Mouse (Mus musculus): Measurements from ENCODE around the gene Slc25a39. TPM values are rescaled to one million over a fixed set of nuclear protein-coding genes. Genes with fewer than 3 reads are reported as not detected.

Slc25a39 gene
- polyA plus RNA-seq, 1 experiment from 2014 or later = 216 TPM

- peak overlapping the region; percentile 92 for H3K27ac ChIP-seq (ENCODE audit: low read length)
- H3K9ac ChIP-seq (replicated peaks; ENCODE audit: low read depth, low read length) = peak overlapping the region; percentile 96
- peak overlapping the region; percentile 96 for H3K4me3 ChIP-seq (ENCODE audit: low read depth, low read length)
- H3K4me2 ChIP-seq (replicated peaks; ENCODE audit: low read depth, low read length) = peak overlapping the region; percentile 92
- H3K4me1 ChIP-seq (ENCODE audit: control insufficient read depth, insufficient read depth, low read length) = peaks cover 42% of the 10 kb centered on the region
- ATAC-seq (ENCODE audit: insufficient number of reproducible peaks, insufficient read depth, low FRiP score, low read depth) = peak; percentile 25
- H3K9me3 ChIP-seq (ENCODE audit: control insufficient read depth, low read depth, low read length) = no peaks in the 10 kb centered on the region
- no peaks in the 10 kb centered on the region for H3K27me3 ChIP-seq (ENCODE audit: control insufficient read depth, insufficient read depth, low read length)
- peaks cover 18% of the 10 kb centered on the region for H3K36me3 ChIP-seq (ENCODE audit: control insufficient read depth, insufficient read depth, low read length)
- WGBS = 9% methylated on average over 7 of the region's 7 CpGs
Measured at GRCm38 (mm10) chr11:102445891-102446361, 38.2 kb upstream of the Slc25a39 start.

DNA sequence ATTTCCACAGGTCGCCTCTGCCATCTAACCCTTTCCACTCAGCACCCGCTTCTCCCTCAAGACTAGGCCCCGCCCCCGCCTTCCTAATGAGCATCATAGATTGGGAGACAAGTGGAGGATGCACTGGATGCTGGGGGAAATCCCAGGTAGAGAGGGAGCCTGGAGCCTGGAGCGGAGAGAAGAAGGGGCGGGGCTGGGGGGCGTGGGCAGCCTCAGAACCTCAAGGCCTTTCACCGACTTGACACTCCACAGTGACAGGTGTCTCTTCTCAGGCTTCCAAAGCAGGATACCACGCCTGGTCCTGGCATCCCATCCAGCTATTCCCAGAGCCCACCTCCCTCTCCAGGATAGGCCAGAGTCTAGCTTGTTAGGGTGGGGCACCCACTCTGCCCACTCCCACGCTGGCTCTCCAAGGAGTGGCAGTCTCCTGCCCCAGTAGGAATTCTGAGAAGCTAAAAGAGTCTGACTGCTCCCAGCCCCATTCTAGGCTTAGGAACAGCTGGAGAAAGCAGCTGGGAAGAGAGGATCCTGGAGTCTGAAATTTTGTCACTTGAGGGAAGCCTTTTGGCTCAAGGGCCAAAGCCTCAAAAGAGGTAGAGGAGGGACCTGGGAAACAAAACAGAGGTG is 37.6 kb upstream of the Slc25a39 start:
- H3K9ac ChIP-seq (replicated peaks; ENCODE audit: low read depth, low read length) = peak overlapping the region; percentile 96; the same call in 1 of the 2 replicates
- H3K4me1 ChIP-seq (ENCODE audit: control insufficient read depth, insufficient read depth, low read length) = peaks cover 42% of the 10 kb centered on the region
- H3K4me3 ChIP-seq (ENCODE audit: low read depth, low read length) = peak overlapping the region; percentile 96
- H3K36me3 ChIP-seq (ENCODE audit: control insufficient read depth, insufficient read depth, low read length) = peaks cover 21% of the 10 kb centered on the region
- peak; percentile 57 for ATAC-seq (ENCODE audit: insufficient number of reproducible peaks, insufficient read depth, low FRiP score, low read depth)
- no peaks in the 10 kb centered on the region for H3K9me3 ChIP-seq (ENCODE audit: control insufficient read depth, low read depth, low read length)
- H3K4me2 ChIP-seq (replicated peaks; ENCODE audit: low read depth, low read length) = peak overlapping the region; percentile 92
- peak overlapping the region; percentile 92 for H3K27ac ChIP-seq (ENCODE audit: low read length)
- no peaks in the 10 kb centered on the region for H3K27me3 ChIP-seq (ENCODE audit: control insufficient read depth, insufficient read depth, low read length)
- 6% methylated on average over 10 of the region's 10 CpGs for WGBS

- H3K27ac ChIP-seq (ENCODE audit: low read length) = peak overlapping the region; percentile 92; the same call in 1 of the 2 replicates
- H3K4me3 ChIP-seq (ENCODE audit: low read depth, low read length) = no peak overlapping the region
- H3K9me3 ChIP-seq (ENCODE audit: control insufficient read depth, low read depth, low read length) = no peaks in the 10 kb centered on the region
- no peaks in the 10 kb centered on the region for H3K27me3 ChIP-seq (ENCODE audit: control insufficient read depth, insufficient read depth, low read length)
- peak overlapping the region; percentile 92 for H3K4me2 ChIP-seq (replicated peaks; ENCODE audit: low read depth, low read length)
- H3K4me1 ChIP-seq (ENCODE audit: control insufficient read depth, insufficient read depth, low read length) = peaks cover 42% of the 10 kb centered on the region
- H3K9ac ChIP-seq (replicated peaks; ENCODE audit: low read depth, low read length) = no peak overlapping the region
- peaks cover 27% of the 10 kb centered on the region for H3K36me3 ChIP-seq (ENCODE audit: control insufficient read depth, insufficient read depth, low read length)
- 15% methylated on average over 6 of the region's 6 CpGs for WGBS
- no peak for ATAC-seq (ENCODE audit: insufficient number of reproducible peaks, insufficient read depth, low FRiP score, low read depth)
Measured at GRCm38 (mm10) chr11:102444781-102445180, 37.0 kb upstream of the Slc25a39 start.

DNA sequence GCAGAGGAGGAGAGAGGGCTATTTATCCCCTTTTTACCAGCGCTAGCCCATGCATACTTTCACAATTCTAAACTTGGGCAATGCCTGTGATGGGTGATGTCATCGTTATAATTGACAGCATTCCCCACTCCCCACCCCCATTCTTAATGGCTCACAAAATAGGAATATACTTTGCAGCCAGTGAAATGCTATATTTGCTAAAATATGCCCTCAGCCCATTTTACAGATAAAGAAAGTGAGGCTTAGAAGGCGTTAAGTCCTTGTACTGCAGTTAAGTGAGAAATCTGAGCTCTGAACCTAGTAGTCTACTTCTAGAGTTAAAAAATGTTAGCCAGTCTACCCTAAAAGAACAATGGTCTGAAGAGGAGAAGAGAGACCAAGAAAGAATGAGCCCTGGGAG is 36.6 kb upstream of the Slc25a39 start:
- no peak overlapping the region for H3K27ac ChIP-seq (ENCODE audit: low read length)
- no peaks in the 10 kb centered on the region for H3K9me3 ChIP-seq (ENCODE audit: control insufficient read depth, low read depth, low read length)
- H3K4me1 ChIP-seq (ENCODE audit: control insufficient read depth, insufficient read depth, low read length) = peaks cover 42% of the 10 kb centered on the region
- peaks cover 32% of the 10 kb centered on the region for H3K36me3 ChIP-seq (ENCODE audit: control insufficient read depth, insufficient read depth, low read length)
- no peaks in the 10 kb centered on the region for H3K27me3 ChIP-seq (ENCODE audit: control insufficient read depth, insufficient read depth, low read length)
- WGBS = 78% methylated on average over 3 of the region's 3 CpGs
- no peak overlapping the region for H3K9ac ChIP-seq (replicated peaks; ENCODE audit: low read depth, low read length)
- no peak overlapping the region for H3K4me3 ChIP-seq (ENCODE audit: low read depth, low read length)
- H3K4me2 ChIP-seq (replicated peaks; ENCODE audit: low read depth, low read length) = no peak overlapping the region
- no peak for ATAC-seq (ENCODE audit: insufficient number of reproducible peaks, insufficient read depth, low FRiP score, low read depth)

DNA sequence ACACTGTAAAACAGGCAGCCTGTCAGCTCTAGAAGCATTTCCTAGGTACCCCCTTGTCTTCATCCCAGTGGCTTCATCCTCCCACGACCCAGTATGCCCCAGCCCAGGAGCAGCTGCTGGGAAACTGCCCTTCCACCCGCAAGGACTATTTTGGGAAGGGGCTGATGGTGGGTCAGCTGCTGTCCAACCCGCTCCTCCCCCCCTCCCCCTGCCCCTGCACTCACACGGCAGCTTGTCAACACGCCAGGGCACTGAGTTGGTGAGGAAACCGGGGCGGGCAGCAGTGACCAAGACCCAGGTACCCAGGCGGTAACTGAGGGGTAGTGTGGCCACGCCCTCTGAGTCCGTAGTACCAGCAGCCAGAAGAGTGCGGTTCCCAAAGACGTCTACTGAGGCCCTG is 36.0 kb upstream of the Slc25a39 start:
- H3K9ac ChIP-seq (replicated peaks; ENCODE audit: low read depth, low read length) = no peak overlapping the region
- no peak overlapping the region for H3K4me3 ChIP-seq (ENCODE audit: low read depth, low read length)
- H3K36me3 ChIP-seq (ENCODE audit: control insufficient read depth, insufficient read depth, low read length) = peaks cover 37% of the 10 kb centered on the region
- H3K4me2 ChIP-seq (replicated peaks; ENCODE audit: low read depth, low read length) = no peak overlapping the region
- ATAC-seq (ENCODE audit: insufficient number of reproducible peaks, insufficient read depth, low FRiP score, low read depth) = no peak
- no peak overlapping the region for H3K27ac ChIP-seq (ENCODE audit: low read length)
- no peaks in the 10 kb centered on the region for H3K27me3 ChIP-seq (ENCODE audit: control insufficient read depth, insufficient read depth, low read length)
- WGBS = 71% methylated on average over 12 of the region's 12 CpGs
- no peaks in the 10 kb centered on the region for H3K9me3 ChIP-seq (ENCODE audit: control insufficient read depth, low read depth, low read length)
- peaks cover 38% of the 10 kb centered on the region for H3K4me1 ChIP-seq (ENCODE audit: control insufficient read depth, insufficient read depth, low read length)

DNA sequence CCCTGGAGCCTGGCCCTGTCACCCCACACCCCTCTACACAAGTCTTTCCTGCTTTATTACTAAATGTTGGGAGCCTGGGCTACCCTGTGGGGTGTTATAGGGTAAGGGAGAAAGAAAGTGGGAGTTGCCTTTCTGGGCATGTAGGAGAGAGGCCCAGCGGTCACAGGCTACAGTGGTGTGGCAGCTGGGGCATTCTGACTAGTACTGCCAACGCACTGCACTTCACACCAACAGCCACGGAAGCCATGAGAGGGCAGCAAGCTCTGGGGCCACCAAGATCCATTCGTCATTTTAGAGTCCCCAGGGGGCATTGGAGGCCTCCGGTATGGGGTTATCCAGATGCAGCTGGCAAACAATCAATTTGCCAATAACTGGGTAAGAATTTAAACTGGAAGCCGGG is 34.3 kb upstream of the Slc25a39 start:
- no peaks in the 10 kb centered on the region for H3K27me3 ChIP-seq (ENCODE audit: control insufficient read depth, insufficient read depth, low read length)
- peaks cover 39% of the 10 kb centered on the region for H3K4me1 ChIP-seq (ENCODE audit: control insufficient read depth, insufficient read depth, low read length)
- H3K36me3 ChIP-seq (ENCODE audit: control insufficient read depth, insufficient read depth, low read length) = peaks cover 37% of the 10 kb centered on the region
- no peak for ATAC-seq (ENCODE audit: insufficient number of reproducible peaks, insufficient read depth, low FRiP score, low read depth)
- no peak overlapping the region for H3K4me2 ChIP-seq (replicated peaks; ENCODE audit: low read depth, low read length)
- 83% methylated on average over 6 of the region's 6 CpGs for WGBS
- no peak overlapping the region; the same call in 1 of the 2 replicates for H3K9ac ChIP-seq (replicated peaks; ENCODE audit: low read depth, low read length)
- no peaks in the 10 kb centered on the region for H3K9me3 ChIP-seq (ENCODE audit: control insufficient read depth, low read depth, low read length)
- no peak overlapping the region for H3K4me3 ChIP-seq (ENCODE audit: low read depth, low read length)
- no peak overlapping the region for H3K27ac ChIP-seq (ENCODE audit: low read length)

GRCm38 (mm10) chr11:102441434-102441833 is 33.7 kb upstream of the Slc25a39 start:
- 74% methylated on average over 3 of the region's 3 CpGs for WGBS
- Histone ChIP-seq H3K27me3 (ENCODE audit: control insufficient read depth, insufficient read depth, low read length) (no peaks in the 10 kb centered on the region), H3K4me1 (ENCODE audit: control insufficient read depth, insufficient read depth, low read length) (peaks cover 40% of the 10 kb centered on the region), H3K4me3 (ENCODE audit: low read depth, low read length) (no peak overlapping the region), H3K27ac (ENCODE audit: low read length) (no peak overlapping the region), H3K9me3 (ENCODE audit: control insufficient read depth, low read depth, low read length) (no peaks in the 10 kb centered on the region), H3K9ac (replicated peaks; ENCODE audit: low read depth, low read length) (no peak overlapping the region), H3K36me3 (ENCODE audit: control insufficient read depth, insufficient read depth, low read length) (peaks cover 37% of the 10 kb centered on the region), H3K4me2 (replicated peaks; ENCODE audit: low read depth, low read length) (no peak overlapping the region)
- ATAC-seq (ENCODE audit: insufficient number of reproducible peaks, insufficient read depth, low FRiP score, low read depth) = no peak

DNA sequence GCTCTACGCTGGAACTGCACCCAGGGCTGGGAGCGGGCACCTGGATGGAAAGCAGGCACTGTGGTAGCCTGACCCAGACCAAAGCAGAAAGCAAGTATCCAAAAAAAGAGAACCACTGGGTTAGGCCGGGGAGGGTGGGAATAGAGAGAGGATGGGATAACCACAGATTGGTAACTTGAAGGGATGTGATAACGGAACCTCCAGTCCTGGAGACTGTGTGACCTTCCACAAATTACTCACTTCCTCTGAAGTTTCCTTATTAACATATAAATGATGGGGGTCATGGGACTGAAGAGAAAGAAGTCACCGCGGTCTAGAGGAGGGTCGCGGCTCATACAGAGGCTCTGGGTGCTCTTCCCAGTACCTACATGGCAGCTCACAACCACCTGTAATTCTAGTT is 32.5 kb upstream of the Slc25a39 start:
- Histone ChIP-seq H3K9me3 (ENCODE audit: control insufficient read depth, low read depth, low read length) (no peaks in the 10 kb centered on the region), H3K4me2 (replicated peaks; ENCODE audit: low read depth, low read length) (no peak overlapping the region), H3K36me3 (ENCODE audit: control insufficient read depth, insufficient read depth, low read length) (peaks cover 45% of the 10 kb centered on the region), H3K4me3 (ENCODE audit: low read depth, low read length) (no peak overlapping the region), H3K27me3 (ENCODE audit: control insufficient read depth, insufficient read depth, low read length) (no peaks in the 10 kb centered on the region), H3K9ac (replicated peaks; ENCODE audit: low read depth, low read length) (no peak overlapping the region), H3K4me1 (ENCODE audit: control insufficient read depth, insufficient read depth, low read length) (peaks cover 28% of the 10 kb centered on the region), H3K27ac (ENCODE audit: low read length) (no peak overlapping the region)
- ATAC-seq (ENCODE audit: insufficient number of reproducible peaks, insufficient read depth, low FRiP score, low read depth) = no peak
- 85% methylated on average over 8 of the region's 8 CpGs for WGBS

All from stomach, embryonic 14.5 days (tissue).